Mouse (Mus musculus): ENCODE data around the gene Naaladl2. TPM values are rescaled to one million over a fixed set of nuclear protein-coding genes. Genes with fewer than 3 reads are reported as not detected.
"Not testable (repeated sequence)": the region's sequence is repeated elsewhere in the genome, so short reads cannot be mapped to it uniquely, and the experiment has no call there.

Gene Naaladl2
- polyA plus RNA-seq, 1 experiment from 2014 or later: 2.0 TPM

- not testable (repeated sequence) for H3K27me3 ChIP-seq (ENCODE audit: control insufficient read depth, insufficient read depth, low read depth, low read length); H3K4me2 ChIP-seq (ENCODE audit: low read depth, low read length); ATAC-seq (ENCODE audit: low read depth); H3K4me1 ChIP-seq (replicated peaks; ENCODE audit: control insufficient read depth, insufficient read depth, low read length); H3K36me3 ChIP-seq (ENCODE audit: control insufficient read depth, insufficient read depth, low read length); H3K9me3 ChIP-seq (ENCODE audit: control insufficient read depth, low read length); H3K4me3 ChIP-seq (ENCODE audit: low read length); H3K27ac ChIP-seq (ENCODE audit: low read length); H3K9ac ChIP-seq (ENCODE audit: low read length)
- 69% methylated on average over 2 of the region's 2 CpGs for WGBS
These were observed 137.3 kb downstream of the Naaladl2 start for GRCm38 (mm10) chr3:25006802-25007201.

- ATAC-seq (ENCODE audit: low read depth): no peak
- Histone ChIP-seq H3K27ac (ENCODE audit: low read length) (no peak overlapping the region), H3K4me1 (replicated peaks; ENCODE audit: control insufficient read depth, insufficient read depth, low read length) (no peaks in the 10 kb centered on the region), H3K4me2 (ENCODE audit: low read depth, low read length) (no peak overlapping the region), H3K9ac (ENCODE audit: low read length) (no peak overlapping the region), H3K9me3 (ENCODE audit: control insufficient read depth, low read length) (no peaks in the 10 kb centered on the region), H3K36me3 (ENCODE audit: control insufficient read depth, insufficient read depth, low read length) (no peaks in the 10 kb centered on the region), H3K4me3 (ENCODE audit: low read length) (no peak overlapping the region), H3K27me3 (ENCODE audit: control insufficient read depth, insufficient read depth, low read depth, low read length) (no peaks in the 10 kb centered on the region)
- 55% methylated on average over 2 of the region's 2 CpGs for WGBS
These were observed 151.5 kb downstream of the Naaladl2 start for GRCm38 (mm10) chr3:24992577-24992976.

GRCm38 (mm10) chr3:24992078-24992477 lies 152.0 kb downstream of the Naaladl2 start:
- Histone ChIP-seq H3K9me3 (ENCODE audit: control insufficient read depth, low read length) (no peaks in the 10 kb centered on the region), H3K36me3 (ENCODE audit: control insufficient read depth, insufficient read depth, low read length) (no peaks in the 10 kb centered on the region), H3K4me2 (ENCODE audit: low read depth, low read length) (no peak overlapping the region), H3K4me1 (replicated peaks; ENCODE audit: control insufficient read depth, insufficient read depth, low read length) (no peaks in the 10 kb centered on the region), H3K4me3 (ENCODE audit: low read length) (no peak overlapping the region), H3K27me3 (ENCODE audit: control insufficient read depth, insufficient read depth, low read depth, low read length) (no peaks in the 10 kb centered on the region), H3K9ac (ENCODE audit: low read length) (no peak overlapping the region), H3K27ac (ENCODE audit: low read length) (no peak overlapping the region)
- ATAC-seq (ENCODE audit: low read depth): no peak
- 69% methylated on average over 3 of the region's 3 CpGs for WGBS

GRCm38 (mm10) chr3:24982111-24982510 lies 161.9 kb downstream of the Naaladl2 start:
- H3K36me3 ChIP-seq (ENCODE audit: control insufficient read depth, insufficient read depth, low read length): no peaks in the 10 kb centered on the region
- H3K27me3 ChIP-seq (ENCODE audit: control insufficient read depth, insufficient read depth, low read depth, low read length): no peaks in the 10 kb centered on the region
- H3K9ac ChIP-seq (ENCODE audit: low read length): no peak overlapping the region
- no peaks in the 10 kb centered on the region for H3K9me3 ChIP-seq (ENCODE audit: control insufficient read depth, low read length)
- no peak overlapping the region for H3K4me2 ChIP-seq (ENCODE audit: low read depth, low read length)
- WGBS: 50% methylated on average over 4 of the region's 4 CpGs
- no peak overlapping the region for H3K27ac ChIP-seq (ENCODE audit: low read length)
- no peak overlapping the region for H3K4me3 ChIP-seq (ENCODE audit: low read length)
- H3K4me1 ChIP-seq (replicated peaks; ENCODE audit: control insufficient read depth, insufficient read depth, low read length): no peaks in the 10 kb centered on the region
- no peak for ATAC-seq (ENCODE audit: low read depth)

- Histone ChIP-seq H3K9ac (ENCODE audit: low read length) (no peak overlapping the region), H3K27me3 (ENCODE audit: control insufficient read depth, insufficient read depth, low read depth, low read length) (no peaks in the 10 kb centered on the region), H3K27ac (ENCODE audit: low read length) (no peak overlapping the region), H3K4me2 (ENCODE audit: low read depth, low read length) (no peak overlapping the region), H3K36me3 (ENCODE audit: control insufficient read depth, insufficient read depth, low read length) (no peaks in the 10 kb centered on the region), H3K9me3 (ENCODE audit: control insufficient read depth, low read length) (no peaks in the 10 kb centered on the region), H3K4me1 (replicated peaks; ENCODE audit: control insufficient read depth, insufficient read depth, low read length) (no peaks in the 10 kb centered on the region), H3K4me3 (ENCODE audit: low read length) (no peak overlapping the region)
- ATAC-seq (ENCODE audit: low read depth): no peak
- 82% methylated on average over 2 of the region's 2 CpGs for WGBS
These were observed 201.9 kb downstream of the Naaladl2 start for GRCm38 (mm10) chr3:24942170-24942569.

- no peaks in the 10 kb centered on the region for H3K4me1 ChIP-seq (replicated peaks; ENCODE audit: control insufficient read depth, insufficient read depth, low read length)
- no peak overlapping the region for H3K27ac ChIP-seq (ENCODE audit: low read length)
- H3K4me2 ChIP-seq (ENCODE audit: low read depth, low read length): no peak overlapping the region
- 84% methylated on average over 5 of the region's 5 CpGs for WGBS
- no peaks in the 10 kb centered on the region for H3K27me3 ChIP-seq (ENCODE audit: control insufficient read depth, insufficient read depth, low read depth, low read length)
- ATAC-seq (ENCODE audit: low read depth): no peak
- no peak overlapping the region for H3K9ac ChIP-seq (ENCODE audit: low read length)
- H3K36me3 ChIP-seq (ENCODE audit: control insufficient read depth, insufficient read depth, low read length): no peaks in the 10 kb centered on the region
- H3K9me3 ChIP-seq (ENCODE audit: control insufficient read depth, low read length): no peaks in the 10 kb centered on the region
- H3K4me3 ChIP-seq (ENCODE audit: low read length): no peak overlapping the region
These were observed 205.4 kb downstream of the Naaladl2 start for GRCm38 (mm10) chr3:24938507-24939182.

- Histone ChIP-seq H3K9me3 (ENCODE audit: control insufficient read depth, low read length) (no peaks in the 10 kb centered on the region), H3K4me1 (replicated peaks; ENCODE audit: control insufficient read depth, insufficient read depth, low read length) (no peaks in the 10 kb centered on the region)
These were observed 222.2 kb downstream of the Naaladl2 start for GRCm38 (mm10) chr3:24921811-24922210.

GRCm38 (mm10) chr3:24921401-24921800 lies 222.7 kb downstream of the Naaladl2 start:
- H3K9me3 ChIP-seq (ENCODE audit: control insufficient read depth, low read length): no peaks in the 10 kb centered on the region
- H3K4me2 ChIP-seq (ENCODE audit: low read depth, low read length): no peak overlapping the region
- H3K36me3 ChIP-seq (ENCODE audit: control insufficient read depth, insufficient read depth, low read length): no peaks in the 10 kb centered on the region
- no peak overlapping the region for H3K9ac ChIP-seq (ENCODE audit: low read length)
- no peaks in the 10 kb centered on the region for H3K4me1 ChIP-seq (replicated peaks; ENCODE audit: control insufficient read depth, insufficient read depth, low read length)
- WGBS: 17% methylated on average over 6 of the region's 6 CpGs
- no peak for ATAC-seq (ENCODE audit: low read depth)
- no peak overlapping the region for H3K27ac ChIP-seq (ENCODE audit: low read length)
- no peaks in the 10 kb centered on the region for H3K27me3 ChIP-seq (ENCODE audit: control insufficient read depth, insufficient read depth, low read depth, low read length)
- H3K4me3 ChIP-seq (ENCODE audit: low read length): no peak overlapping the region

More at GRCm38 (mm10) chr3:24921811-24922210, 222.2 kb downstream of the Naaladl2 start:
- Histone ChIP-seq H3K36me3 (ENCODE audit: control insufficient read depth, insufficient read depth, low read length) (no peaks in the 10 kb centered on the region), H3K4me3 (ENCODE audit: low read length) (no peak overlapping the region), H3K9ac (ENCODE audit: low read length) (no peak overlapping the region), H3K27me3 (ENCODE audit: control insufficient read depth, insufficient read depth, low read depth, low read length) (no peaks in the 10 kb centered on the region), H3K4me2 (ENCODE audit: low read depth, low read length) (no peak overlapping the region), H3K27ac (ENCODE audit: low read length) (no peak overlapping the region)
- ATAC-seq (ENCODE audit: low read depth): no peak
- 33% methylated on average over 2 of the region's 2 CpGs for WGBS

GRCm38 (mm10) chr3:24905425-24905960 lies 238.6 kb downstream of the Naaladl2 start:
- 78% methylated on average over 3 of the region's 3 CpGs for WGBS
- no peak overlapping the region for H3K27ac ChIP-seq (ENCODE audit: low read length)
- ATAC-seq (ENCODE audit: low read depth): no peak
- no peak overlapping the region for H3K4me2 ChIP-seq (ENCODE audit: low read depth, low read length)
- H3K4me3 ChIP-seq (ENCODE audit: low read length): no peak overlapping the region
- H3K9ac ChIP-seq (ENCODE audit: low read length): no peak overlapping the region
- no peaks in the 10 kb centered on the region for H3K27me3 ChIP-seq (ENCODE audit: control insufficient read depth, insufficient read depth, low read depth, low read length)
- H3K9me3 ChIP-seq (ENCODE audit: control insufficient read depth, low read length): no peaks in the 10 kb centered on the region
- no peaks in the 10 kb centered on the region for H3K36me3 ChIP-seq (ENCODE audit: control insufficient read depth, insufficient read depth, low read length)
- no peaks in the 10 kb centered on the region for H3K4me1 ChIP-seq (replicated peaks; ENCODE audit: control insufficient read depth, insufficient read depth, low read length)
